Mouse (Mus musculus) A20 (cell line): Measurements from ENCODE around the gene Gm960.
"Not testable (repeated sequence)": the region's sequence is repeated elsewhere in the genome, so short reads cannot be mapped to it uniquely, and the experiment has no call there.

ENCODE experiments used
- DNase-seq: peaks from one replicate; pipeline ENCODE4 v3.0.0-alpha.2; 2011; ENCODE audit warnings: low read depth, low spot score

The Gm960 gene

GRCm38 (mm10) chr19:4593792-4594522 is 104.5 kb downstream of the Gm960 start:
- no peak for DNase-seq

DNA sequence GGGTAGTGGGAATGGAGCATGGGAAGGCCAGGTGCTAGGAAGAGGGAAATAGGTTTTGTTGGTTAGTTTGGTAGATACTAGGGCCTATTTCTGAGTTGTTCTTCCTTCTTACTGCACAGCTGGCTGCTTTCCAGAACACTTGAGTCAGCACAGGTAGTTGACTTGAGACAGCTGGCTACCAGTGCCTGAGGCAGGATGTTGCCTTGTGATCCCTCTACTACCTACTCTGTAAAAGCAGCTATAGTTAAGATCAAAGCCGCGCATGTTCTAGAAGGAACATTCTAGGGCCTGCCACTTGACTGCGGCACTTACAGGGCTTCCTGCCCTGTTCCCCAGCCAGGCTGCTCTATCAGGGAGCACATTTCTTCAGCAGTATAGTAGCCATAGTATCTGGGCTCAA is 108.4 kb downstream of the Gm960 start:
- DNase-seq = no peak

GRCm38 (mm10) chr19:4589081-4589480 is 109.4 kb downstream of the Gm960 start:
- DNase-seq = no peak

DNA sequence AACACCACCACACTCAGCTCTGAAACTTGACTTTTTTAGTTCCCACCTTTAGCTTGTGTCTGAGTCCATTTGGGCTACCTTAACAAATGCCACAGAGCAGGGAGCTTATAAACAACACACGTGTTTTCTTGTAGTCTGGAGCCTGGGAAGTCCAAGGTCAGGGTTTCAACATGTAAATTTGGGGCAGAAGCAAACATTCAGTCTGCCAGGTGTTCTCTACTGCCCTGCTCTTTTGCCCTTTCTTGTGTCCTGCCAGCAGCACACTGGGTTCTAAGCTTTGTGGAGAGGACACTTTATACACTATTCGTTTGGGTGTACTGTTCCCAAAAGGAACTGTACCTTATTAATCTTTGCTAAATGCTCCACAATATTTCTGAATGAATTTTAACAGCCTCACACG is 110.0 kb downstream of the Gm960 start:
- no peak for DNase-seq

- DNase-seq = no peak
These were observed 111.0 kb downstream of the Gm960 start for GRCm38 (mm10) chr19:4587426-4587825.

- DNase-seq = not testable (repeated sequence)
These were observed 111.7 kb downstream of the Gm960 start for GRCm38 (mm10) chr19:4586783-4587182.

GRCm38 (mm10) chr19:4583856-4584255 is 114.6 kb downstream of the Gm960 start:
- DNase-seq = no peak

DNA sequence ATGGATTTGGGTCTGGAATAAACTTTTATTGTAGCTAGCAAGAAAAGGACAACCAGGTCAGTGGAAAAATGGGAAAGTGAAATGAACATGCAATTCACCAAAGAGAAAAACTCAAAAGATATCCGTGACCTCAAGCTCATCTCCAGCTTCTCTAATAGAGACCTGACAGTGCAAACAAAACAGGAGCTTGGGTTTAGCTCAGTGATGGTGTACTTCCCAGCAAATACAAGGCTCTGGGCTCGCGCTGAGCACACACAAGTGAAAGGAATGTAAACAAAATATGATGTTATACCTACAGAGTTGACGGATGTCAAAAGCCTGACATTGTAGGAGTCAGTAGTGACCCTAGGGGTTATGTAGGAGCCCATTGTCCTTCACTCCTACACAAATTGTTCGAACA is 119.2 kb downstream of the Gm960 start:
- DNase-seq = no peak

DNA sequence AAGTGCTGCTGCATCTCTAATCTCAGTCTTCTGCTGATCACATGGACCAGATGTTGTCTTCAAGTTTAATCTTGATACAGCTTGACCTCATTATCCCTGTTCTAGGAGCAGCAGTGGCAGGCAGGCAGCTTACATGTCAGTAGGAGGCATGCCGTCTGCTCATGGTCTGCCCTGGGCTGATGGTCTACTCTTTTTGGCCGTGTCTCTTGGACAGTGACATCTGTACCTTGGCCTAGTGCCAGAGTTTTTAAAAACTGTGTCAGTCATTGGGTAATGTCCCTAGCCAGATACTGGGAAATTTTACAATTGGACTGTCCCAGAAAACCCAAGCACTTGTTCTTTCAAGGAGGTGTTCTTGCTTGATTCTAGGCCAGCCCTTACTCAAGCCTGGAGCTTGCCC is 119.7 kb downstream of the Gm960 start:
- no peak for DNase-seq
